Mouse (Mus musculus) kidney, embryonic 15.5 days (tissue): ENCODE measurements around the gene Pde11a. TPM values are rescaled to one million over a fixed set of nuclear protein-coding genes. Genes with fewer than 3 reads are reported as not detected.

Experiments
- ATAC-seq: fragments of 200-750 bp; cut with Nextera tagmentation; replicated peaks from 2 replicates; pipeline ENCODE4 v1.8.0; 2017; ENCODE audit warnings: moderate TSS enrichment; ENCODE audit not compliant: low FRiP score
- H3K27ac ChIP-seq: fragments of 300-500 bp; sonication (generic); 2 replicates; pipeline ENCODE4 v1.5.1; 2015; ENCODE audit warnings: mild to moderate bottlenecking, inconsistent platforms
- H3K27me3 ChIP-seq: fragments of 300-500 bp; sonication (generic); 2 replicates; pipeline ENCODE4 v1.6.1; 2015; ENCODE audit warnings: inconsistent platforms
- H3K36me3 ChIP-seq: fragments of 300-500 bp; sonication (generic); 2 replicates; pipeline ENCODE4 v1.6.1; 2015; ENCODE audit warnings: inconsistent platforms
- H3K4me1 ChIP-seq: fragments of 300-500 bp; sonication (generic); 2 replicates; pipeline ENCODE4 v1.6.1; 2015; ENCODE audit warnings: inconsistent platforms
- H3K4me2 ChIP-seq: fragments of 300-500 bp; sonication (generic); 2 replicates; pipeline ENCODE4 v1.6.1; 2015; ENCODE audit warnings: moderate library complexity, mild to moderate bottlenecking, inconsistent platforms
- H3K4me3 ChIP-seq: fragments of 300-500 bp; sonication (generic); replicated peaks from 2 replicates; pipeline ENCODE4 v1.5.1; 2015; ENCODE audit warnings: mild to moderate bottlenecking, inconsistent platforms
- H3K9ac ChIP-seq: fragments of 300-500 bp; sonication (generic); 2 replicates; pipeline ENCODE4 v1.6.1; 2015; ENCODE audit warnings: mild to moderate bottlenecking, inconsistent platforms
- H3K9me3 ChIP-seq: fragments of 300-500 bp; sonication (generic); replicated peaks from 2 replicates; pipeline ENCODE4 v1.6.1; 2016; ENCODE audit warnings: inconsistent platforms
- WGBS: fragments of 180-500 bp; shearing (Covaris S2); methylation state at CpG from one replicate; pipeline ENCODE4 v1.1.7; 2015; ENCODE audit warnings: mixed read lengths; 5-methylcytosine and 5-hydroxymethylcytosine counted together
- polyA plus RNA-seq: library from polyadenylated mRNA; unstranded; fragments of >200 nt; fragmentation: Nextera tagmentation; extraction: Ambion mirVana; gene quantifications from 2 replicates; pipeline ENCODE4 v1.2.1, GENCODE M21; 2015

Gene Pde11a
- polyA plus RNA-seq, 1 experiment from 2014 or later: 1.9 TPM

DNA sequence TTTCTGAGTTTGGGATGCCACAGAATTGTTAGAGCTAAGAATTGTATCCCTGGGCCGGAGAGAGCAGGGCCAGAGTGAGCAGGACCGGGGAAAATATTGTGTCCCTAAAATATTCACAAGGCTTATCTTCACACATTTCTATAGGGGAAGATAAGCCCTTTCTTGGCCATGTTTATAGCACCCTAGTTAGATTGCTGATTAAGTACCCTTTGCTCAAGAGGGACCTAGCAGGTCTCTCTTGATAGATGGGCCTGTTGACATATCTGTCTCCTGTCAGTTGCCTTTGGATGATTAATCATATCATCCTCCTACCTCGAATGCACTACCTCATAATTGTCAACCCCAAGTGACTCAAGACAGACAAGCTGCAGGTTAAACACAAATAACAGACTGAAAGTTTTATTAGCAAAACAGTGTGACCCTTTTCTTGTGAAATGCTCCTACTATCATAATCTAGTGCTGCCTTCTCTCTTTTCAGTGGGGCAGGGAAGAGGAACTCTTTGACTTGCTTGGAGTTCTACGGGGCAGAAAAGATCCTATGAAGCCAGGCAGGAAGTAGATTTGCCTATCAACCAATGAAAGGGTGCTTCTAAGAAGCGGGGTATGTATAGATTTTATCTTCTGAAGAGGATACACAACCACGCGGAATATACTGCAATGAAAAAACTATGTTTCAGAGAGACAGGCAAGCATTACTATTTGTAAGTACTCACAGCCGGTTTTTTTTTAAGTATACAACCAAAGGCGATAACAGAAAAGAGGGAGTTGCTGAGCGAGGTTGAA is 100.7 kb downstream of the Pde11a start:
- WGBS: 79% methylated on average over 10 of the region's 10 CpGs
- no peak overlapping the region for H3K4me3 ChIP-seq
- H3K27ac ChIP-seq: no peak overlapping the region
- no peak overlapping the region for H3K4me2 ChIP-seq
- no peaks in the 10 kb centered on the region for H3K27me3 ChIP-seq
- no peaks in the 10 kb centered on the region for H3K4me1 ChIP-seq
- ATAC-seq: no peak
- H3K9me3 ChIP-seq: no peaks in the 10 kb centered on the region
- H3K36me3 ChIP-seq: no peaks in the 10 kb centered on the region
- H3K9ac ChIP-seq: no peak overlapping the region

DNA sequence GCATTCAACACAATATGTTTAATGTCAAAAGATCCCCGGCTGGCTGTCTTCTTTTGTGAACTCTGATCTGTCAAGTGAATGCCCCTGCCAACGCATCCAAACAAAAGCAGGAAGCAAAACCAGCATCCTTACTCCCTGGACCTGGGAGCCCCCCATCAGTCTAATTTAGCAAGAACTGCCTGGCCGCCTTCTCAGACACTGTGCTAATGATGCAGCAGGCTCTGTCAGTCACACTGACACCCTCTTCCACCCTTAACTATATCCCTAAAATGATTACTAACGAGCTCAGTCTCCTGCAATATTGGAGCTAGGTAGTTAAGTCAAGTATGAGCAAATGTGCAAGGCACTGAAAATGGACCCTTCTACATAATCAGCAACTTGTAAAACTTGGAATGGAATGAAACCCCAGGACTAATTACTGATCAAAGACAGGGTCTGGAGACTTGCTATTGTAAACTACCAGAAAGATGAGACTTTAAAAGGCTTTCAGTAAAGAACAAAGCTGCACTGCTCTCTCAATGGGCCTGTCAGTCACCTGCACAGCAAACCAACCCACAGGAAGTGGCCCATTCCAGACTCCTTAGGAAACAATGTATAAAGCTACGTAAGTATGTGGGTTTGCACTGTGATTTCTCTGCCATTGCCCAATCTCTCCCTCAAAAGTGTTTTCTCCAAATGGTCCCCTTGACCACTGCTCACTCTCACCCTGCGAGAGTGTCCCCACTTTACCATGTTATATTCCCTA is 118.0 kb downstream of the Pde11a start:
- Histone ChIP-seq H3K9me3 (no peaks in the 10 kb centered on the region), H3K4me2 (no peak overlapping the region), H3K36me3 (no peaks in the 10 kb centered on the region), H3K27ac (no peak overlapping the region), H3K9ac (no peak overlapping the region), H3K4me3 (no peak overlapping the region), H3K4me1 (no peaks in the 10 kb centered on the region), H3K27me3 (no peaks in the 10 kb centered on the region)
- ATAC-seq: no peak
- 55% methylated on average over 6 of the region's 6 CpGs for WGBS

DNA sequence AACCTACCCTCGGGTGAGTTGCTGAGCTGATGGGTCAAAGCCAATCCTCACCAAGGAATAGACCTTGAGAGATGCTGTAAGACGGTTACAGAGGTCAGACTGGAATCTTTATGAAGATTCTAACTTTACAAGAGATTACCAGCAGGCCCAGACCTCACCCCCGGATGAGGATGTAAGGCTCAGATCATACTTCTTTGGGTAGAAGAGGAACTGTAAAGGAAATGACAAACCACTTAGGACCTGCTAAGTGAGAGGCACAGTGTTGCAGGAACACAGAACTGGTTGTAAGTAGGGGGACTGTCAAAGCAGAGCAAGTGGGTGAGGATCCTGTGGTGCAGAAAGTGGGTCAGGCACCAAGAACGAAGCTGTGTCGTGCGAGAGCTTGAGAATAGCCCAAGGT is 119.0 kb downstream of the Pde11a start:
- WGBS: 86% methylated on average over 6 of the region's 6 CpGs
- Histone ChIP-seq H3K27ac (no peak overlapping the region), H3K36me3 (no peaks in the 10 kb centered on the region), H3K27me3 (no peaks in the 10 kb centered on the region), H3K9ac (no peak overlapping the region), H3K4me2 (no peak overlapping the region), H3K9me3 (no peaks in the 10 kb centered on the region), H3K4me1 (no peaks in the 10 kb centered on the region), H3K4me3 (no peak overlapping the region)
- ATAC-seq: no peak

DNA sequence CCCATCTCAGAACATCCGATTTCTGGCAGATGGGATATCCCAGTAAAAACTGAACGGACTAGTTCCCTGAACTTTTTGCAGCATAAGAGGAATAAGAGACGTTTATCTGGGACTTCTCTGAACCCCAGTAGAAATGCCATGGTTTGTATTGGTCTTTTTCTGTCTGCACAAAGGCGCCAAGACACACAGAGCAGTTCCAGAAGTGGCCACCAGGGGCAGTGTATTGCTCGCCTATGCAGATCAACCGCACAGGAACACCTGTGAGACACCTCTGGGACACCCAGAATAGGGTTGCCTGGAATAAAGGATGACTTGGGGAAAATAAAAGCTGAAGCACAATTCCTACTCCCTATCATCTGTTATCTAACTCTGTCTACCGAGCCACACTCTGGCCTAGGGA is 122.4 kb downstream of the Pde11a start:
- no peak overlapping the region for H3K4me3 ChIP-seq
- WGBS: 70% methylated on average over 7 of the region's 7 CpGs
- H3K36me3 ChIP-seq: no peaks in the 10 kb centered on the region
- H3K4me2 ChIP-seq: no peak overlapping the region
- ATAC-seq: no peak
- no peaks in the 10 kb centered on the region for H3K27me3 ChIP-seq
- no peak overlapping the region for H3K9ac ChIP-seq
- H3K27ac ChIP-seq: no peak overlapping the region
- no peaks in the 10 kb centered on the region for H3K9me3 ChIP-seq
- no peaks in the 10 kb centered on the region for H3K4me1 ChIP-seq

DNA sequence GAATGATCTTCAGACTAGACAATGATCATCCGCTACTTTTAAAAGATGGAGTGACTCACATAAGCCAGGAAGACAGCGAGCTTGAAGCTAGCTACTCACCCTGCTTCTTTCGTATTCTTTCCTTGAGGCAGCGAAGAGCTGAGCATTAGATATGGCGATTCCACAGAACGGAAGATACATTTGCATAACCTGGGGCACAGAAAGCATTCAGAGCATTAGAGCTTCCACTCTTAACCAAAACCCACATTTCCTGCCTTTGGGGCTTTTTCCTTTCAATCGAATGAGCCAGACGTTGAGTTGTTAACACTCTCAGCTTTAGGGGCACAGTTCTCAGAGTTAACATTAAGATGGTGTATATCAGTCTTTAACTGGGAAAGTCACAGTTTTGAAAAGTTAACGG is 123.4 kb downstream of the Pde11a start:
- H3K4me1 ChIP-seq: no peaks in the 10 kb centered on the region
- H3K9ac ChIP-seq: no peak overlapping the region
- no peaks in the 10 kb centered on the region for H3K27me3 ChIP-seq
- no peak overlapping the region for H3K27ac ChIP-seq
- no peaks in the 10 kb centered on the region for H3K9me3 ChIP-seq
- H3K4me2 ChIP-seq: no peak overlapping the region
- 85% methylated on average over 9 of the region's 9 CpGs for WGBS
- no peak for ATAC-seq
- H3K36me3 ChIP-seq: no peaks in the 10 kb centered on the region
- no peak overlapping the region for H3K4me3 ChIP-seq

DNA sequence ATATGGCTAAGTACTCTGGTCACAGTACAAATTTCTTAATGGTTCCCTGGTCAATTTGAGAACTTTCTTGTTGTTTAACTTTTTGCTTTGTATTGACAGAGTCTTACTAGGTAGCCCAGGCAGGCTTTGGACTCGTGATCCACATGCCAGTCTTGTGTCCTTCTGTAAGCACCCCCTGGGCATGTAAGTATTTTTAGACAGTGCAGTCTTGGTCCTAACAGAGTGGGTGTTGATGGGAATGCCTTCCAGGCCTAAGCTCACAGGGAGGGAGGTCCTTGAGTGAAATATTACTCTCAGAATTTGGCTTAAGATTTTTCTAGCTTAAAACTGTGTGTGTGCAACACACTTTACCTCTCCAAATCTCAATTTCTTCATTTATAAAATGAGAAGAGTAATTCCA is 153.4 kb downstream of the Pde11a start:
- Histone ChIP-seq H3K4me2 (no peak overlapping the region), H3K4me3 (no peak overlapping the region), H3K9ac (no peak overlapping the region), H3K27me3 (no peaks in the 10 kb centered on the region), H3K27ac (no peak overlapping the region), H3K4me1 (no peaks in the 10 kb centered on the region), H3K36me3 (no peaks in the 10 kb centered on the region), H3K9me3 (no peaks in the 10 kb centered on the region)
- no peak for ATAC-seq
- 62% methylated on average over 1 of the region's 1 CpGs for WGBS

DNA sequence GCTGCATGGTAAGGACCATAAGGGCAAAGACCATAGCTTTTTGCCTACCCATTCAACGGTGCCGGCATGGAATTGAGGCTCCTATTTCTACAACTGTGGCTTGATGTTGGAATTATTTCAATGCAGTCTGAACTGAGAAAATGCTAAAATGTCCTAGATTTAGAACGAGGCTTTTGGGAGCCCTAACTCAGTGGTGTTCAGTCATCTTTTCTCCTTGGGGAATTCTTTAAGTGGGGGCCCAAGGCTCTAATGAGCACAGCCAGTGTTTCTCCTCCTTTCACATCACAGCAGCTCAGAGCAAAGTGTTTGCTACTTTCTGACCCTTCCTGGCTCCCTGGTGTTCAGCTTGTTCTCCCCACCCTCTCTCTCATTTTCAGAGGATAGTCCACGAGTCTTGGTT is 175.8 kb downstream of the Pde11a start:
- Histone ChIP-seq H3K4me3 (no peak overlapping the region), H3K27ac (no peak overlapping the region), H3K4me2 (no peak overlapping the region), H3K36me3 (no peaks in the 10 kb centered on the region), H3K27me3 (no peaks in the 10 kb centered on the region), H3K9me3 (no peaks in the 10 kb centered on the region), H3K9ac (no peak overlapping the region), H3K4me1 (no peaks in the 10 kb centered on the region)
- no peak for ATAC-seq
- 80% methylated on average over 4 of the region's 4 CpGs for WGBS

DNA sequence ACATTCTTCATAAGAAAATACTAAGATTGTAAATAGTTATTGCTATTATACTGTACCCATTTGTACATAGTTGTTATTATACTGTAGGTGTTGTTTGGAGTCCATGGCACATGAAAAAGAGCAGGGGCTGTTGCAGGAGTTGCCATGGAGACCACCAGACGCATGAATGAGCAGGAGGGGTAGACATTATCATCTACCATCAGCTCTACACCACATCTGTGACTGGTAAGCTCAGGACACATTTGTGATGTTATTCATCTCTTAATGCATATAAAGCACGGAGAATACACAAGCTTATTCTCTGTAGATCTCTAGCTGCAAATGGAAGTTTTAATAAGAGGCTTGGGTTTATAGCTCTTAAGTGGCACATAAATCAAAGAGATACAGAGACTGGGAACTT is 179.6 kb downstream of the Pde11a start:
- Histone ChIP-seq H3K36me3 (no peaks in the 10 kb centered on the region), H3K9ac (no peak overlapping the region), H3K4me3 (no peak overlapping the region), H3K4me2 (no peak overlapping the region), H3K27ac (no peak overlapping the region), H3K27me3 (no peaks in the 10 kb centered on the region), H3K9me3 (no peaks in the 10 kb centered on the region), H3K4me1 (no peaks in the 10 kb centered on the region)
- no peak for ATAC-seq
- 48% methylated on average over 2 of the region's 2 CpGs for WGBS

DNA sequence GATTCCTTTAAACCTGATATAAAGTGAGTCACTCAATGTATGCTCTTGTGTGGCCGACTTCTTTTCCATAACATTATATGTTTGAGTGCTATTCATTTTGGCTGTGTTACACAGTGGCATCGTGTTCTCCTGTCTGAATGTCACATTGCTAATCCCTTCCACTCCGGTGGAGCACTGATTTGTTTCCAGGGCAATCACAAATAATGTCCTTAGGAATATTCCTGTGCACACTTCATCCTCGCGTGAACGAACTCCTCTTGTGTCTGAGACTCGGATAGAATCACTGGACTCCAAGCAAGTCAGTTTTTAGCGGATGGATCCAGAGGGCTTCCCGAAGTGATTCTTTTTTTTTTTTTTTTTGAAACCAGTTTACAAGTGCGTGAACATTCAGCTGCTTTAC is 197.4 kb downstream of the Pde11a start:
- no peak overlapping the region for H3K4me3 ChIP-seq
- no peak for ATAC-seq
- WGBS: 78% methylated on average over 10 of the region's 10 CpGs
- no peak overlapping the region for H3K4me2 ChIP-seq
- no peaks in the 10 kb centered on the region for H3K4me1 ChIP-seq
- H3K36me3 ChIP-seq: no peaks in the 10 kb centered on the region
- H3K9ac ChIP-seq: no peak overlapping the region
- H3K9me3 ChIP-seq: no peaks in the 10 kb centered on the region
- H3K27me3 ChIP-seq: no peaks in the 10 kb centered on the region
- H3K27ac ChIP-seq: no peak overlapping the region

DNA sequence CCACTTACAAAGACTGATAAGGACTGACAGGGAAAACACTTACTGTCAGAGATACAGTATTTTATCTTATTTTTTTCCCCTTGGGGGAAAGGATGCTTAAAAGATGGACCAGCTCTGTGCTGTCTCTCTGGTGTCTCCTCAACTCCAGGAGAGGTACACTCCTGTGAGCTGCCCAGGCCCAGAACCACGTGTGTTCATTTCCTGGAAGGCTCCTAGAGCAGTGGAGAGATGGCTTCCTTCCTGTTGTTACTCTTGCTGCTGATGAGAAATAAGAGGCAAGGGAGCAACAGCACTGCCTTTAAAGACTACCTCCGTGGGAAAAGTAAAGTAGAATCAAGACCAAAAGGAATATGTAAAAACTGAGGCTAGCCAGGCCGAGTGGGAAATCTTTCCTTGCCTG is 205.6 kb downstream of the Pde11a start:
- peaks cover 18% of the 10 kb centered on the region for H3K4me1 ChIP-seq
- H3K4me3 ChIP-seq: no peak overlapping the region
- no peak for ATAC-seq
- no peak overlapping the region for H3K27ac ChIP-seq
- 65% methylated on average over 3 of the region's 3 CpGs for WGBS
- H3K9ac ChIP-seq: no peak overlapping the region
- H3K36me3 ChIP-seq: no peaks in the 10 kb centered on the region
- H3K27me3 ChIP-seq: no peaks in the 10 kb centered on the region
- no peak overlapping the region for H3K4me2 ChIP-seq
- no peaks in the 10 kb centered on the region for H3K9me3 ChIP-seq

DNA sequence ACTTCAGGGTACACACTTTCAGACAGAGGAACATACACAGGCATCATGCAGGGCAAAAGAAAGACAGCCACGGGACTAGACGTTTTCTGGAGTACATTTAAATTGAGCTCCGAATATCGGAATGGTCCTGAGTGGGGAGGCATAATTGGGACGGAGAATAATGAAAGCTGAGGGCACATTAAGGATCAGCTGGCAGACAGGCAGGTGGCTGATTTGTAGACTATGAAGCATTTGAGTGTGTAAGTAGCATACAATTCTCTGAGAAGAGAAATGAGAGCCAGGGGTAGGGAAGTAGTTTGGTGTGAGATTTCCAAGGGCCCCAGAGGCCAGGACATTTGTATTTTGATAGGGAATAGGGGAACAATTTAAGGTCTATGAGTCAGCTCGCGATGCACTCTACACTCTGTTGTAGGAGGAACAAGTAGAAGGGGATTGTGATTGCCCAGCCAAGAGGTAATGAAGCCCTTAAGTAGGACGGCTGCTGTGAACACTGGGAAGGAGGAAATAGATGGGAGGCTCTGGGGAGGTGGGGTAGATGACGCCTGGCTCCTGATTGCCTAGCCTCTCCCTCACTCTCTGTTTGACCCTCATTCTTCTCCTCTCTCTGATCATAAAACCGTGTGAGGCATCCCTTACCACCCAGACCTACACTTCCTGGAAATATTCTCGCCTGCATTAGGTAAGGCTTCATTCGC is 208.5 kb downstream of the Pde11a start:
- Histone ChIP-seq H3K27me3 (no peaks in the 10 kb centered on the region), H3K4me3 (no peak overlapping the region), H3K36me3 (no peaks in the 10 kb centered on the region), H3K9me3 (no peaks in the 10 kb centered on the region), H3K4me1 (peaks cover 18% of the 10 kb centered on the region), H3K27ac (no peak overlapping the region), H3K9ac (no peak overlapping the region), H3K4me2 (no peak overlapping the region)
- 46% methylated on average over 12 of the region's 12 CpGs for WGBS
- ATAC-seq: no peak; the same call in 1 of the 2 replicates

DNA sequence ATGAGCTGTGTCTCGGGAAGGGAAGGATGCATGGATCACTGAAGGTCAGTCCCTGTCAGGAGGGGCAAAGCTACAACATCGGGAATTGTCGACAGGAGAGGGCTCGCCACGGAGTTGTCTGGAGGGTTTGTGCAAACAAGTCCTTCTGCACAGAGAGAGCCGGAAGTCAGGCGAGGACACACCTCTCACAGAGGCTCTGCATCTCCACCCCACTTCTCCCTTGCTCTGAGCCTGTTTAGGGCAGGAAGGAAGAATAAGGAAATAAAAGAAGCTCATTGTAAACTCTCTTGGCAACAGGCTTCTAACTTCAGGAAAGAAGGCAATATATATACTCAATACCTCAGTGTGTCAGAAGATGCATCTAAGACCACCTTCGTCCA is 209.5 kb downstream of the Pde11a start:
- no peak overlapping the region for H3K27ac ChIP-seq
- no peaks in the 10 kb centered on the region for H3K27me3 ChIP-seq
- H3K9ac ChIP-seq: no peak overlapping the region
- H3K4me3 ChIP-seq: no peak overlapping the region
- H3K4me2 ChIP-seq: peak overlapping the region; percentile 35
- peaks cover 18% of the 10 kb centered on the region for H3K4me1 ChIP-seq
- no peaks in the 10 kb centered on the region for H3K9me3 ChIP-seq
- WGBS: 21% methylated on average over 8 of the region's 8 CpGs
- 0 out of 2 replicates have a peak, but pooled peaks have one; percentile 4 for ATAC-seq
- no peaks in the 10 kb centered on the region for H3K36me3 ChIP-seq
